Mouse (Mus musculus) layer of hippocampus, adult 18-20 months (tissue): ENCODE data around the gene Elk3. TPM values are rescaled to one million over a fixed set of nuclear protein-coding genes. Genes with fewer than 3 reads are reported as not detected.

Experiments
- DNase-seq, 2 experiments: peaks; one replicate each; pipeline ENCODE4 v3.0.0; 2022; ENCODE audit warnings: low spot score in 2 of 2
- total RNA-seq, 2 experiments: library from RNA; stranded (reverse); gene quantifications; 2 replicates each; pipeline ENCODE4 v1.2.3; 2021

Gene Elk3
- total RNA-seq, 2 experiments from 2014 or later, result 6.6 to 8.4 TPM

GRCm38 (mm10) chr10:93244209-93244705 is 66.7 kb downstream of the Elk3 start:
- no peak for DNase-seq

- no peak for DNase-seq
Observed at GRCm38 (mm10) chr10:93242861-93243260, 68.1 kb downstream of the Elk3 start.

GRCm38 (mm10) chr10:93242208-93242607 is 68.7 kb downstream of the Elk3 start:
- no peak for DNase-seq

- DNase-seq, result no peak
Observed at GRCm38 (mm10) chr10:93239201-93239806, 71.6 kb downstream of the Elk3 start.

GRCm38 (mm10) chr10:93234692-93235091 is 76.2 kb downstream of the Elk3 start:
- DNase-seq, result no peak

- no peak for DNase-seq
Observed at GRCm38 (mm10) chr10:93233665-93234194, 77.2 kb downstream of the Elk3 start.

GRCm38 (mm10) chr10:93231893-93232292 is 79.0 kb downstream of the Elk3 start:
- DNase-seq, result no peak

DNA sequence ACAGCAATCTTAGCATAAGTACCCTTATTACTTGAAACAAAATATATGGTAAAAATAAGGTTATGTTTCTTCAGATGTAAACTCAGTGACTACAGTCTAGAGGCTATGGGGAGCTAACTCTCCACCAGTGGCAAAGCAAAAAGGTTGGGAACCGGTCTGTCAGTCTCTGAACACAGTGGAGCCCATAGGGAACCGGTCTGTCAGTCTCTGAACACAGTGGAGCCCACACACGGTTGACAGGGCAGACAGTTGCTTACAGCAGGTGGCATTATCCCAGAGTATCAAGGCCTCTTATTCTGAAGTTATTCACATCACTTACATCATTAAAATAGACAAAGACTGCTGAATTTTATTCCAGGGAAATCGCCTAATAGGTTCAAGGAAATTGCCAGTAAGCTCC is 79.4 kb downstream of the Elk3 start:
- DNase-seq, result no peak

DNA sequence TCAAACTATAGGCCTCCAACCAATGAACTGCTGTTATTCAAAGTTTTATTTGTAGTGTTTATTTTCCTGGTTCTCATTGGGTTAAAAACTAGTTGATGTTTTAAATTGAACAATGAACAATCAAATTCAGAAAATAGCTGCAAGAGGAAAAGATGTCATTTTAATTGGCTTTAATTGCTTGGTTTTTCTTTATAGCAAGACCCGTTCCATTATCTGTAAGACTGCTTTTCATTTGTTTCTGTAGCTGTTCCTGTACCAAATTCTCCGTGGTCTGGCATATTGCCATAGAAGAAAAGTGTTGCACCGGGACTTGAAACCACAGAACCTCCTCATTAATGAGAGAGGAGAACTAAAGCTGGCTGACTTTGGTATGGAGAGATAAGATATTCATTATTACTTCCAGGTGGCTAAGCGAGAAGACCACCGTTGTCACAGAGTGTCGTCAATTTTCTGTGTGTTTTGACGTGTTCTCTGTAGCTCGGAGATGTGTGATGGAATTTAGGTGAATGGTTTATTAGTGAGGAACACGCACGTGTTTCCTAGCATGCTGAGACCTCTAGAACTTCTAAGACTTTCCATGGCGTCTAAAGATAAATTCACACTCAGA is 82.4 kb downstream of the Elk3 start:
- DNase-seq, result no peak

GRCm38 (mm10) chr10:93227921-93228320 is 83.0 kb downstream of the Elk3 start:
- no peak for DNase-seq

DNA sequence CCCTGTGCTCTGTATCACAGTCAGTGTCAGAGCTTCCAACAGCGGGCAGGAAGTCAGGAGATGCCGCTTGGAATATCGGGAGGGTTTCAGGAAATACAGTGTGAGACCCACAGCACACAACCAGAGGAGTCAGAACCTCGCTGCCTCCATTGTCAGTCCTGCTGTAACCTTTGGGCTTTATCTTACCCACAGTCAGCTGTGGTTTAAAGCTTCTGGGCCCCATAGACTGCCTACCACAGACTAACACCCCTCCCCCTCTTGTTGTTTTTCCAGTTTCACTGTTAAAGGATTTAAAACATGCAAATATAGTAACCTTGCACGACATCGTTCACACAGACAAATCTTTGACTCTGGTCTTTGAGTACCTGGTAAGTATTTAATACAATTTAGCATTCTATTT is 85.2 kb downstream of the Elk3 start:
- no peak for DNase-seq

DNA sequence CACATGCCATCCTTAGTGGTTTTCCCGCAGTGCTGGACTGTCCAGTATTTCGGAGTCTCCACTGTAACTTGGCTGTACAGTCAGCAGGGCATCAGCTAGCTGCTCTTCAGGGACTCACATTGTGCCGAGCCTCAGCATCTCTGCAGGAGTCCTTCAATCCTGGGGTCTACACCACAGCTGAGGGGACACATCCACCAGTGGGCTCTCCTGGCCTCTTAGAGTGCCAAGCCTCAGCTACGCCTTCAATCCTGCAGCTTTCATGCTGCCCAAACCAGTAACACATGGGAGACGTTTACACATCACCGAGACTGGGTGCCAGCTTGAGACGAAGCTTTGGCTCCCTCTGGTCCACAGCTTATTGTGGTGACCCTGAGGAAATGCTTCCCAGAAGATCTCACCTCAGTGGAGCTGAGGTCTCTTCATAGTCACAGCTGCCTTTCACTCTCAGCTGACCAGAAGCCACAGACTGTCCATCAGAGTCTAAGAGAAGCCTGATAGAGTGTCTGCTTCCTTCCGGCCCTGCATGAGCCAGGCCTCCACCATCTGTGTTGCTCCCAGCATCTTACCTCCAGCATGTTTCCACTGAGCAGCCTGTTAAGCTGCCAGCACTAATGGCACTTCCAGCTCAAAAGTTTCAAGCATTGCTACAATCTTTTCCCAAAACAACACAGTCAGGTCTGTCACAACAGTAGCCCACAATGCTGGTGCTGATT is 95.7 kb downstream of the Elk3 start:
- DNase-seq, result no peak

- no peak for DNase-seq
Observed at GRCm38 (mm10) chr10:93214251-93214650, 96.7 kb downstream of the Elk3 start.

- DNase-seq, result no peak
Observed at GRCm38 (mm10) chr10:93213339-93213738, 97.6 kb downstream of the Elk3 start.

- DNase-seq, result no peak
Observed at GRCm38 (mm10) chr10:93212699-93213098, 98.2 kb downstream of the Elk3 start.

- no peak for DNase-seq
Observed at GRCm38 (mm10) chr10:93207176-93207575, 103.8 kb downstream of the Elk3 start.

- DNase-seq, result no peak
Observed at GRCm38 (mm10) chr10:93205287-93205956, 105.5 kb downstream of the Elk3 start.

- no peak for DNase-seq
Observed at GRCm38 (mm10) chr10:93201846-93202458, 109.0 kb downstream of the Elk3 start.

GRCm38 (mm10) chr10:93198958-93199357 is 112.0 kb downstream of the Elk3 start:
- DNase-seq, result no peak
